Mouse (Mus musculus): ENCODE data around the gene Slc30a5. TPM values are rescaled to one million over a fixed set of nuclear protein-coding genes. Genes with fewer than 3 reads are reported as not detected.
"Not testable (repeated sequence)": the region's sequence is repeated elsewhere in the genome, so short reads cannot be mapped to it uniquely, and the experiment has no call there.

Slc30a5 gene
- total RNA-seq, 2 experiments from 2014 or later = 19.1 to 23.5 TPM

- DNase-seq = peak; percentile 46
These were observed 9.9 kb upstream of the Slc30a5 start for GRCm38 (mm10) chr13:100843016-100843725.

GRCm38 (mm10) chr13:100841741-100842140 is 8.5 kb upstream of the Slc30a5 start:
- DNase-seq = no peak

- no peak for DNase-seq
These were observed 1.6 kb upstream of the Slc30a5 start for GRCm38 (mm10) chr13:100834777-100835176.

- no peak for DNase-seq
These were observed 394 bp upstream of the Slc30a5 start for GRCm38 (mm10) chr13:100833640-100834002.

- DNase-seq = no peak
These were observed 1.0 kb downstream of the Slc30a5 start for GRCm38 (mm10) chr13:100832188-100832587.

GRCm38 (mm10) chr13:100831123-100831522 is 2.1 kb downstream of the Slc30a5 start:
- DNase-seq = no peak

- no peak for DNase-seq
These were observed 7.4 kb downstream of the Slc30a5 start for GRCm38 (mm10) chr13:100825627-100826410.

GRCm38 (mm10) chr13:100824916-100825315 is 8.3 kb downstream of the Slc30a5 start:
- DNase-seq = no peak

- DNase-seq = no peak
These were observed 8.9 kb downstream of the Slc30a5 start for GRCm38 (mm10) chr13:100824306-100824705.

GRCm38 (mm10) chr13:100823863-100824262 is 9.4 kb downstream of the Slc30a5 start:
- DNase-seq = no peak

- no peak for DNase-seq
These were observed 18.8 kb downstream of the Slc30a5 start for GRCm38 (mm10) chr13:100814451-100814850.

GRCm38 (mm10) chr13:100805776-100806175 is 27.5 kb downstream of the Slc30a5 start:
- no peak for DNase-seq

GRCm38 (mm10) chr13:100797171-100797570 is 36.1 kb downstream of the Slc30a5 start:
- DNase-seq = no peak

GRCm38 (mm10) chr13:100789083-100789482 is 44.1 kb downstream of the Slc30a5 start:
- DNase-seq = no peak

GRCm38 (mm10) chr13:100788057-100788456 is 45.2 kb downstream of the Slc30a5 start:
- DNase-seq = not testable (repeated sequence)

- DNase-seq = no peak
These were observed 45.8 kb downstream of the Slc30a5 start for GRCm38 (mm10) chr13:100787316-100788010.

- DNase-seq = peak; percentile 90
These were observed 46.8 kb downstream of the Slc30a5 start, which contains the start of gene Ccnb1 for GRCm38 (mm10) chr13:100786414-100786867. Gene Ccnb1 (minus strand): TSS chr13:100786570.

- no peak for DNase-seq
These were observed 47.3 kb downstream of the Slc30a5 start for GRCm38 (mm10) chr13:100785806-100786413.

GRCm38 (mm10) chr13:100777491-100777890 is 55.7 kb downstream of the Slc30a5 start:
- DNase-seq = no peak

GRCm38 (mm10) chr13:100776710-100777109 is 56.5 kb downstream of the Slc30a5 start:
- DNase-seq = no peak

GRCm38 (mm10) chr13:100776056-100776419 is 57.2 kb downstream of the Slc30a5 start:
- DNase-seq = no peak
